Comparison of ENCODE assay signal across 11 mouse cellular contexts in genomic region chr11:115723231-115723630, GRCm38 (mm10). TPM values are rescaled to one million over a fixed set of nuclear protein-coding genes. Genes with fewer than 3 reads are reported as not detected.
A peak's percentile ranks its signal among the peaks of the same experiment; 100 is the strongest.
DNase-seq lines count a peak whose midpoint lies in the region; ATAC-seq and TF ChIP-seq lines count a peak whose summit lies in the region.
"Had no signal": no experiment of that assay in that cellular context is flagged by ENCODE, and none has a peak within 500 bp of the region (broad histone marks: within the 10 kb centered on the region; RNA-seq: fewer than 3 reads in every experiment).

No protein-coding gene starts in this region.

- TF ChIP-seq POLR2A in testis, adult 2 months (IDR thresholded peaks at IDR 0.05; ENCODE audit: control insufficient read depth, low read depth, low read length), result no peak

- no peak overlapping the region for H3K4me3 ChIP-seq in forebrain, embryonic 10.5 days
- H3K4me3 ChIP-seq in forebrain, embryonic 15.5 days, result no peak overlapping the region
- H3K4me3 ChIP-seq in intestine, embryonic 16.5 days (ENCODE audit: low read length), result no peak overlapping the region
- H3K4me3 ChIP-seq in intestine, embryonic 15.5 days (replicated peaks), result no peak overlapping the region
- peak overlapping the region; percentile 83; the same call in 1 of the 2 replicates for H3K4me3 ChIP-seq in testis, adult 2 months (ENCODE audit: control insufficient read depth, low read depth, low read length)

- H3K4me1 ChIP-seq in forebrain, embryonic 10.5 days, result peaks cover 3% of the 10 kb centered on the region; the same call in 1 of the 2 replicates
- H3K4me1 ChIP-seq in forebrain, embryonic 15.5 days, result no peaks in the 10 kb centered on the region
- H3K4me1 ChIP-seq in intestine, embryonic 16.5 days (ENCODE audit: control insufficient read depth, insufficient read depth, low read length), result no peaks in the 10 kb centered on the region
- H3K4me1 ChIP-seq in intestine, embryonic 15.5 days (replicated peaks), result 0 out of 2 replicates have a peak, but pooled peaks cover 2% of the 10 kb centered on the region
- peaks cover 3% of the 10 kb centered on the region for H3K4me1 ChIP-seq in testis, adult 2 months (ENCODE audit: control insufficient read depth, insufficient read depth, low read length)

- DNase-seq in forebrain, embryonic 10.5 days (ENCODE audit: extremely low spot score, low spot score), result no peak
- DNase-seq in testis, postnatal 14 days (ENCODE audit: low spot score), result no peak
- no peak for DNase-seq in frontal cortex, postnatal 10 days (ENCODE audit: low spot score in 2 of 2)
- DNase-seq in urinary bladder, postnatal 36 days (ENCODE audit: low spot score in 2 of 2), result no peak

- H3K27ac ChIP-seq in forebrain, embryonic 10.5 days, result 0 out of 2 replicates have a peak overlapping the region, but pooled peaks have one; percentile 30
- H3K27ac ChIP-seq in forebrain, embryonic 15.5 days (replicated peaks), result no peak overlapping the region
- H3K27ac ChIP-seq in intestine, embryonic 16.5 days (ENCODE audit: low read length), result peak overlapping the region; percentile 21; the same call in 1 of the 2 replicates
- H3K27ac ChIP-seq in intestine, embryonic 15.5 days, result no peak overlapping the region
- H3K27ac ChIP-seq in testis, adult 2 months (ENCODE audit: control insufficient read depth, insufficient read depth, low read depth, low read length), result peak overlapping the region; percentile 93

- H3K9ac ChIP-seq in forebrain, embryonic 15.5 days (replicated peaks), result no peak overlapping the region
- H3K9ac ChIP-seq in intestine, embryonic 16.5 days (ENCODE audit: low read depth, low read length), result no peak overlapping the region
- H3K9ac ChIP-seq in intestine, embryonic 15.5 days, result no peak overlapping the region
- H3K9ac ChIP-seq: lung, embryonic 14.5 days had no signal

- H3K27me3 ChIP-seq in forebrain, embryonic 10.5 days (ENCODE audit: poor library complexity, severe bottlenecking), result no peaks in the 10 kb centered on the region
- H3K27me3 ChIP-seq in forebrain, embryonic 15.5 days, result no peaks in the 10 kb centered on the region
- H3K27me3 ChIP-seq in intestine, embryonic 16.5 days (replicated peaks; ENCODE audit: control insufficient read depth, insufficient read depth, low read length), result no peaks in the 10 kb centered on the region
- no peaks in the 10 kb centered on the region for H3K27me3 ChIP-seq in intestine, embryonic 15.5 days (replicated peaks)
- H3K27me3 ChIP-seq in testis, adult 2 months (ENCODE audit: control insufficient read depth, insufficient read depth, low read length), result no peaks in the 10 kb centered on the region

- TF ChIP-seq CTCF in testis, adult 2 months (IDR thresholded peaks at IDR 0.05; ENCODE audit: control insufficient read depth, insufficient read depth, insufficient replicate concordance, low read depth, low read length), result no peak

- no peak overlapping the region for H3K4me2 ChIP-seq in forebrain, embryonic 15.5 days (replicated peaks)
- no peak overlapping the region for H3K4me2 ChIP-seq in intestine, embryonic 16.5 days (ENCODE audit: low read depth, low read length)
- no peak overlapping the region for H3K4me2 ChIP-seq in intestine, embryonic 15.5 days (replicated peaks)

- H3K9me3 ChIP-seq in forebrain, embryonic 10.5 days, result no peaks in the 10 kb centered on the region
- H3K9me3 ChIP-seq in forebrain, embryonic 15.5 days, result no peaks in the 10 kb centered on the region
- H3K9me3 ChIP-seq in intestine, embryonic 16.5 days (ENCODE audit: control insufficient read depth, low read length), result no peaks in the 10 kb centered on the region
- H3K9me3 ChIP-seq in intestine, embryonic 15.5 days, result no peaks in the 10 kb centered on the region
- H3K9me3 ChIP-seq: G1E; midbrain, embryonic 10.5 days had no signal

- H3K36me3 ChIP-seq in forebrain, embryonic 10.5 days (replicated peaks), result no peaks in the 10 kb centered on the region
- no peaks in the 10 kb centered on the region for H3K36me3 ChIP-seq in forebrain, embryonic 15.5 days
- no peaks in the 10 kb centered on the region for H3K36me3 ChIP-seq in intestine, embryonic 16.5 days (ENCODE audit: control insufficient read depth, insufficient read depth, low read length)
- no peaks in the 10 kb centered on the region for H3K36me3 ChIP-seq in intestine, embryonic 15.5 days
- H3K36me3 ChIP-seq in testis, adult 2 months (ENCODE audit: control insufficient read depth, insufficient read depth, low read length), result no peaks in the 10 kb centered on the region
- H3K36me3 ChIP-seq: G1E; midbrain, embryonic 10.5 days had no signal

- WGBS in forebrain, embryonic 10.5 days, result 82% methylated on average over 2 of the region's 2 CpGs
- WGBS in forebrain, embryonic 15.5 days, result 83% methylated on average over 2 of the region's 2 CpGs
- 80% methylated on average over 2 of the region's 2 CpGs for WGBS in intestine, embryonic 16.5 days
- WGBS in intestine, embryonic 15.5 days, result 69% methylated on average over 2 of the region's 2 CpGs

- ATAC-seq in forebrain, embryonic 15.5 days (replicated peaks), result no peak
- no peak for ATAC-seq in intestine, embryonic 16.5 days
- ATAC-seq in intestine, embryonic 15.5 days, result no peak

RNA-seq across cellular contexts. Expression of gene Grb2, which starts 14.8 kb away (rescaled TPM):
- polyA plus RNA-seq in forebrain, embryonic 10.5 days (2016; fragmentation: Nextera tagmentation; extraction: Ambion mirVana), result 74.4 and 79.6 TPM in 2 replicates
- polyA plus RNA-seq in forebrain, embryonic 15.5 days (2015; fragmentation: Nextera tagmentation; extraction: Ambion mirVana), result 180 and 199 TPM in 2 replicates
- 67.1 and 73.1 TPM in 2 replicates for polyA plus RNA-seq in intestine, embryonic 16.5 days (2015; fragmentation: Nextera tagmentation; extraction: Ambion mirVana)
- polyA plus RNA-seq in intestine, embryonic 15.5 days (2015; fragmentation: Nextera tagmentation; extraction: Ambion mirVana), result 79.3 and 79.4 TPM in 2 replicates
- 7.7 TPM in 2 replicates for polyA plus RNA-seq in testis, adult 2 months (2012; rRNA removed)

RNA-seq across cellular contexts. Expression of gene Tmem94, which starts 42.0 kb away (rescaled TPM):
- 36.8 and 38.1 TPM in 2 replicates for polyA plus RNA-seq in forebrain, embryonic 10.5 days (2016; fragmentation: Nextera tagmentation; extraction: Ambion mirVana)
- polyA plus RNA-seq in forebrain, embryonic 15.5 days (2015; fragmentation: Nextera tagmentation; extraction: Ambion mirVana), result 27.6 and 29.8 TPM in 2 replicates
- 19.7 and 21.1 TPM in 2 replicates for polyA plus RNA-seq in intestine, embryonic 16.5 days (2015; fragmentation: Nextera tagmentation; extraction: Ambion mirVana)
- 18.6 and 20.8 TPM in 2 replicates for polyA plus RNA-seq in intestine, embryonic 15.5 days (2015; fragmentation: Nextera tagmentation; extraction: Ambion mirVana)
- 80.1 and 91.5 TPM in 2 replicates for polyA plus RNA-seq in testis, adult 2 months (2012; rRNA removed)

Comparison
In these comparisons a context has a peak if more than half of its experiments do, and no peak if none do; other contexts are left out.
1. H3K27ac ChIP-seq: peak in forebrain, embryonic 10.5 days (single experiment), intestine, embryonic 16.5 days (single experiment) and testis, adult 2 months (single experiment); none in forebrain, embryonic 15.5 days (single experiment) and intestine, embryonic 15.5 days (single experiment).